Mouse (Mus musculus) forebrain, embryonic 10.5 days (tissue): ENCODE measurements around the gene Bcl2l11. TPM values are rescaled to one million over a fixed set of nuclear protein-coding genes. Genes with fewer than 3 reads are reported as not detected.
A peak's percentile ranks its signal among the peaks of the same experiment; 100 is the strongest.
"Not testable (repeated sequence)": the region's sequence is repeated elsewhere in the genome, so short reads cannot be mapped to it uniquely, and the experiment has no call there.

Experiments
- DNase-seq: peaks from one replicate; pipeline ENCODE4 v3.0.0-alpha.2; 2017; ENCODE audit warnings: low spot score; ENCODE audit errors: extremely low spot score
- H3K27ac ChIP-seq: fragments of 300-500 bp; sonication (generic); 2 replicates; pipeline ENCODE4 v1.5.1; 2016; ENCODE audit warnings: mild to moderate bottlenecking
- H3K27me3 ChIP-seq: fragments of 300-500 bp; sonication (generic); 2 replicates; pipeline ENCODE4 v1.6.1; 2016; ENCODE audit warnings: mild to moderate bottlenecking; ENCODE audit not compliant: poor library complexity, severe bottlenecking
- H3K36me3 ChIP-seq: fragments of 300-500 bp; sonication (generic); replicated peaks from 2 replicates; pipeline ENCODE4 v1.6.1; 2016; ENCODE audit warnings: mild to moderate bottlenecking, moderate library complexity
- H3K4me1 ChIP-seq: fragments of 300-500 bp; sonication (generic); 2 replicates; pipeline ENCODE4 v1.6.1; 2016
- H3K4me3 ChIP-seq: fragments of 300-500 bp; sonication (generic); 2 replicates; pipeline ENCODE4 v1.5.1; 2016; ENCODE audit warnings: mild to moderate bottlenecking, moderate library complexity
- H3K9me3 ChIP-seq: fragments of 300-500 bp; sonication (generic); 2 replicates; pipeline ENCODE4 v1.6.1; 2016; ENCODE audit warnings: mild to moderate bottlenecking, moderate library complexity
- WGBS: fragments of 180-500 bp; shearing (Covaris S2); methylation state at CpG from one replicate; pipeline ENCODE4 v1.1.7; 2016; 5-methylcytosine and 5-hydroxymethylcytosine counted together
- polyA plus RNA-seq: library from polyadenylated mRNA; unstranded; fragments of >200 nt; fragmentation: Nextera tagmentation; extraction: Ambion mirVana; gene quantifications from 2 replicates; pipeline ENCODE4 v1.2.1, GENCODE M21; 2016

Bcl2l11 gene
- polyA plus RNA-seq, 1 experiment from 2014 or later, result 22.1 TPM

DNA sequence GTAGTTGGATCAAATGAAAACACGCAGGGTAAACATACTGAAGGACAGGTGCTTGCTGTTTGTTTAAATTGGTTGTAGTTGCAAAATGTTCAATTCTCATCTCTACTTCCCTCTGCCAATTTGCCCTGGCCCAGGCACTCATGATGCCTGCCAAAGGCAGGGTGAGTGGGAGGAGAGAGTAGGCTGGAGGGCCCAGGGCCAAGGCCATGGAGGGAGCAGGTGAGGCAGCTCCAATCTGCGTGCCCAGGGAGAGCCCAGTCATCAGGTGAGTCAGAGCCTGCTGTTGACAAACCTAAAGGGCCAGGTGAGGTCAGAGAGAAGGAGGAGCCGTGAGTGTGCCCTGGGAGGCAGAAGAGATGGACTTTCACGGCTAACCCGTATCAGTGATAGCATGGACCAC, 46.4 kb downstream of the Bcl2l11 start:
- Histone ChIP-seq H3K27me3 (no peaks in the 10 kb centered on the region), H3K27ac (no peak overlapping the region), H3K36me3 (no peaks in the 10 kb centered on the region), H3K9me3 (no peaks in the 10 kb centered on the region), H3K4me3 (no peak overlapping the region), H3K4me1 (peaks cover 17% of the 10 kb centered on the region)
- DNase-seq, result no peak
- 97% methylated on average over 5 of the region's 5 CpGs for WGBS

DNA sequence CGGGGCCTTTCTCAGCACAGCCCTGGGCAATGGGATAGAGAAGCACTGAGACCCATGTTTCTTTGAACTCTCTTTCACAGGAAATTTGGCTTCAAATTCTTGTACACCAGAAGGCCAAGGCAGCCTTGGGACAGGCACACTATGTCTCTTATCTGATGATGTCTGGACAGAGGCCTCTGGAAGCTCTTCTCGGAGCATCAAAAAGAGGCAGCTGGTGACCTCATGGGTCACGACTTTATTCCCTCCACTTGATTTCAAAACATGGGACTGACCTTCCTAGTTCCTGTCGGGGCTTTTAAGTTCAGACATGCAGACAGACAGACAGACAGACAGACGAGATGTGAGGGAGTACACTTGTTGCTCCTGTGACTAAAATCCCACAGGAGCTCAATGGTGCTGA, 48.3 kb downstream of the Bcl2l11 start:
- WGBS, result 63% methylated on average over 5 of the region's 5 CpGs
- H3K27ac ChIP-seq, result no peak overlapping the region
- H3K36me3 ChIP-seq, result no peaks in the 10 kb centered on the region
- no peaks in the 10 kb centered on the region for H3K9me3 ChIP-seq
- H3K4me1 ChIP-seq, result peaks cover 28% of the 10 kb centered on the region
- 0 out of 2 replicates have a peak, but pooled peaks cover 5% of the 10 kb centered on the region for H3K27me3 ChIP-seq
- H3K4me3 ChIP-seq, result no peak overlapping the region
- no peak for DNase-seq

DNA sequence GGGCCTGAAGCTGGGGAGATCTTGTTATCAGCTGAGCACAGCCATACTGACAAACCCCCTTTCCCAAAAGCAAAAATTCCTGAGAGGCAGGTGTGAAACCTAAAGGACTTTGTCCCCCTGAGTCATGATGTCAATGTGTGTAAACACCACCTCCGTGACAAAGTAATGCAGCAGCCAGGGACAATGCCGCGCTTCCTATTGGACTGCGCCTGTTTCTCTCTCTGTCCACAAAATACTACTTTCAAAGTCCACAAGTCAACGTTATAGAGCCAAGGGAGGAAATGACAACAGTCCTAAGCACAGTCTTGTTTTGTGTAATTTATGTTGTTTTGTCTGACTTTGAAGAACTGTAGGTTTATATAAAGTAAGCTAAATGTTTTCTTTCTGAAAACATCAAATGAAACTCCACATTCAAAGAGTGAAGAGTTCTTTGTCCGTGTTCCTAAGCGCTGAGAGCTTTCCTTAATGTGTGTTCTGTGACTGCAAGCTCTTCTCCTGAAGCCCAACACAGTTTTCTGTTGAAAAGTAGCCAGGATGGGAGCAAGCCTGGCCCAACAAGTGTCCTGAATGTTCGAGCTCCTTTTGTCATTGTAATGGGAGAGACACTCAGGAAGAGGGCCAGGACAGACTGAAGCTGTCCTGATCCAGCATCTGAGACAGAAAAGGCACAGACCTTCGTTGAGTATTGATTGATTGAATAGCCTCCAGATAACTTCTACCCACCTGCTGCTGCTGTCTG, 48.9 kb downstream of the Bcl2l11 start:
- no peaks in the 10 kb centered on the region for H3K9me3 ChIP-seq
- 0 out of 2 replicates have a peak overlapping the region, but pooled peaks have one; percentile 11 for H3K27ac ChIP-seq
- 0 out of 2 replicates have a peak, but pooled peaks cover 7% of the 10 kb centered on the region for H3K27me3 ChIP-seq
- no peak overlapping the region for H3K4me3 ChIP-seq
- H3K4me1 ChIP-seq, result peaks cover 34% of the 10 kb centered on the region
- no peaks in the 10 kb centered on the region for H3K36me3 ChIP-seq
- DNase-seq, result no peak
- WGBS, result 73% methylated on average over 9 of the region's 9 CpGs

DNA sequence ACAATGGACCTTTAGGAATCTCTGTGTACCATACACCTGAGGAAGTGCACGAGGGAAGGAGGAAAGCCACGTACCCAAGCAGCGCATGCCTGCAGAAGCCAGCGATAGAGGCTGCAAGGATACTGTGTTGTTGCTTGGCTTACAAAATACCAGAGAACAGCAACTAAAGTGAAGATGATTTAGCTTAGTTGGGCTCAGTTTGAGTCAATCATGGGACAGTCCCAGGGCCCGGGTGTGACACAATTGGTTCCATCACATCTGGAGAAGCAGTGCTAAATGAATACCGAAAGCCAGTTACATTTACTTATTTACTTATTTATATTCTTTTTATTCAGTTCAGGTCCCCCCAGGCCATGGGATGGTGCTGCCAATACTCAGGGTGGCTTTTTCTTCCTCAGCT, 49.8 kb downstream of the Bcl2l11 start:
- H3K36me3 ChIP-seq, result no peaks in the 10 kb centered on the region
- 95% methylated on average over 6 of the region's 6 CpGs for WGBS
- no peak for DNase-seq
- 0 out of 2 replicates have a peak, but pooled peaks cover 7% of the 10 kb centered on the region for H3K27me3 ChIP-seq
- no peaks in the 10 kb centered on the region for H3K9me3 ChIP-seq
- H3K27ac ChIP-seq, result no peak overlapping the region
- peaks cover 41% of the 10 kb centered on the region for H3K4me1 ChIP-seq
- H3K4me3 ChIP-seq, result no peak overlapping the region

DNA sequence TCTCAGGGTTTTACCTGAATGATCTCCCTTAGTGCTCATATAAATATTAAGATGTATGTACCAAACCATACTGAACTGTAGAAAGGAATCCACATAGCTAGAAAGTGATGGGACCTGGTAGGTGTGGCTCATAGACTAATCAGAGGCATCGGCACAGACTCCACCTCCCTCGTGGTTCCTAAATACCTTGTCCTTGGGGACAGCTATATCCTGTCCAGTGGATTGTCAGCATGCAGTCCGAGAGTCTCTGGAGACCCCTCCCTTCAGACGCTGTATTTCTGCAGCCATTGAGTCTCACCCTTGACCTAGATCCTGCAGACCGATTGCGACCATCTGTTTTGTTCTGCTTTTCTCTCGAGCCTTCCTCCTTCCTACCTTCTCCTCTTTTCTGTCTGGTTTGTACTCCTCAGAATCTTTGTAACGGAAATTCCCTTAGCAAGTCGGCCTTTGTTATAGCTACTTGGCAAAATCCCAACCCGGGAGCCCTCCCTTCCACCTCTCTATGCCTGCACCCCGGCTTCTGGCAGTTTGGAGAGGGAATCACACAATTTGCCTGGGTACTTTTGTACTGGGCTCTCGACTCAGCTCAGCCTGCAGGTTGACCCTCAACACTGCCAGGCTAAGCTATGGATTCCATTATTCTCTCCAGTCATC, 50.7 kb downstream of the Bcl2l11 start:
- DNase-seq, result no peak
- peak overlapping the region; percentile 15; the same call in 1 of the 2 replicates for H3K27ac ChIP-seq
- no peaks in the 10 kb centered on the region for H3K9me3 ChIP-seq
- H3K27me3 ChIP-seq, result 0 out of 2 replicates have a peak, but pooled peaks cover 7% of the 10 kb centered on the region
- peaks cover 41% of the 10 kb centered on the region for H3K4me1 ChIP-seq
- no peaks in the 10 kb centered on the region for H3K36me3 ChIP-seq
- no peak overlapping the region for H3K4me3 ChIP-seq
- WGBS, result 72% methylated on average over 12 of the region's 12 CpGs

DNA sequence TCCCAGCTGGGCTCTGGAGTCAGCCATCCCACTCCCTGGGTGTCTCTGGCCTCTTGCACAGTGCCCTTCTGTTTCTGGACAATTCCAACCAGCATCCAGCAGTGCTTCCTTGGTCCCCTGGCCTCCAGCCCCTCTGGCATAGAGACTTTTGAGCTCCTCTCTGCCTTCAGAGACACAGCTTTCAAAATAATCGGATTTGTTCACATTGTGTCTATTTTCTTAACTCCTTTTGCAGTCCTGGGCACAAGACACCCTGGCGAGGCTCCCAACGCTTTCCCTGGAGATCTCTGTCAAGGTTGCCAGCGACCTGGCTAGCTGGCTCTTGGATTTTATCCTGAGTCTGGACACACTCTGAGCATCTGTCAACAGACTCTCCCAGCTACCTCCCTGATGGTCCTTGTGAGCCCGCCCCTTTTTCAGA, 51.4 kb downstream of the Bcl2l11 start:
- H3K4me3 ChIP-seq, result no peak overlapping the region
- no peaks in the 10 kb centered on the region for H3K36me3 ChIP-seq
- 0 out of 2 replicates have a peak, but pooled peaks cover 7% of the 10 kb centered on the region for H3K27me3 ChIP-seq
- WGBS, result 58% methylated on average over 5 of the region's 5 CpGs
- H3K4me1 ChIP-seq, result peaks cover 41% of the 10 kb centered on the region
- no peak for DNase-seq
- H3K9me3 ChIP-seq, result no peaks in the 10 kb centered on the region
- H3K27ac ChIP-seq, result peak overlapping the region; percentile 69; the same call in 1 of the 2 replicates

DNA sequence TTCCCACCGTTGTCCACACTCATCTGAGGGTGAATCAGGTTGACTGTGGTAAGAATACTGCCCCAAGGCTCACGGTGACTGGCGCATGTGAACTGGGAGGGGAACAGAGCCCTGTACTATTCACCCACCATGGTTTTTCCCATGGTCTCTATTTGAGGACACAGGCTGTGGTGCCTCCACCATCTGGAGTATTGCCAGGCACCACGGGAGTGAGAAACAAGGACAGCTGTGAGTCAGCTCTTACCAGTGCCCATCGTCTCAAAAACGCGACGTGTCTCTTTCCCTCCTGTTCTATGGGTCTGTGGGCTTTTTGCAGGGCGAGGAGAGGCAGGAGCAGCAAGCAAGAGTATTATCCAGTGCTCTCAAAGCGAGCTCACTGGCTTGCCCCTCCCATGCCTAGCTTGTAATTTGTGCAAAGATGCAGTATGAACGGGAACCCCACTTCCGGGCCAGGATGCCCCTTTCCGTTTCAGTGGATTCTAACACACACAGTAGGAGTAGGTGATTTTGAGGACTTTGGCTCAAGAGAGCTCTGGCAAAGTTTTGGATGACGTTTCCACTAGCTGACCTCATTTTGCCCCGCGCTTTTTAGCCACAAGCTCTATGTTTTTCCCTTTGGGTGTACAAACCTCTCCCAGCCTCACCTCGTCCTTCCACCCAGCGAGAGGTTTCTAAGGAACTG, 53.4 kb downstream of the Bcl2l11 start:
- DNase-seq, result peak; percentile 26
- peak overlapping the region; percentile 65 for H3K27ac ChIP-seq
- no peak overlapping the region for H3K4me3 ChIP-seq
- H3K27me3 ChIP-seq, result 0 out of 2 replicates have a peak, but pooled peaks cover 7% of the 10 kb centered on the region
- no peaks in the 10 kb centered on the region for H3K9me3 ChIP-seq
- peaks cover 38% of the 10 kb centered on the region for H3K4me1 ChIP-seq
- 79% methylated on average over 18 of the region's 18 CpGs for WGBS
- no peaks in the 10 kb centered on the region for H3K36me3 ChIP-seq

DNA sequence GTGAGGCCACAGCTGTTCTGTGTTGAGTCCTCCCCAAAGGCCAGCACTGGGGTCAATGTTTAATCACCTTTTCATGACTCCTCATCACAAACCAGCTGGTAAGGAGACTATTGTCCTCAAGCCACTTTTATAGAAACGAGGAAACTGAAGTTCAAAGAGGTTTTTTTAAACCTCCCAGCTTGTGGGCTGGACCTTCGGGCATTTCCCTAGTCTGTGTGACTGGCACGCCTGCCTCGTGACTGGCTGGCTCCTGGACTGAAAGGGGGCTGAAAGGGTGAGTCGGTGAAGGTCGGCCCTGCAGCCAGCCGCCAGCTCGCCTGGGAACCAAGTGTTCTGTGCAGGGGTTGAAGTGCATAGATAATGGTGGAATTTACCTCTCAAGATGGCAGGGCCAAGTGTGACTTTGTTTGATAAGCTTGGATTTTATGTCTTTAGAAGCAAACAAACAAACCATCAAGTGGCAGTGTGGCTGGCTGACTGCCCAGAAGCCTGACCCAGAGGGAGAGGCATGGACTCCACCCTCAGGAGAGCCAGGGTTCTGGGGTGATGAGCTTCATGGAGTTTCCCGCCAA, 54.1 kb downstream of the Bcl2l11 start:
- H3K36me3 ChIP-seq, result no peaks in the 10 kb centered on the region
- peak overlapping the region; percentile 65 for H3K27ac ChIP-seq
- DNase-seq, result peak; percentile 34
- H3K27me3 ChIP-seq, result 0 out of 2 replicates have a peak, but pooled peaks cover 7% of the 10 kb centered on the region
- 29% methylated on average over 9 of the region's 9 CpGs for WGBS
- no peaks in the 10 kb centered on the region for H3K9me3 ChIP-seq
- H3K4me3 ChIP-seq, result no peak overlapping the region
- H3K4me1 ChIP-seq, result peaks cover 34% of the 10 kb centered on the region

DNA sequence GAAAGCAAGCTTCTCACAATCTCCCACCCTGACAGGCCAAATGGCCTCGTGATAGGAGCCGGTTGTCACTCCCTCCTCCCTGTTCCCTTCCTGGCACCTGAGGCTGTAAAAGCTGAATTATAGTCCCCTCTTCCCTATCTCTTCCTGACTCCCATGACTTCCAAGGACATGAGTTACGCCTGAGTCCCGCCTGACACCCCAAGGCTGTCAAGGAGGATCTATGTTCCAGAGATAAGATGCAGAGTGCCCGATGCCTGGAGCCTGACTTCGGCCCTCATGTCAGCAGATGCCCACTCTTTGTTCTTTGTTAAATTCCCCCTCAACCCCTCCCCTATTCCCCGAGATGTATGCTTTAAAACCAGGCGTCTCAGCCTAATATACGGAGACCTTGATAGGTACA, 56.3 kb downstream of the Bcl2l11 start:
- 94% methylated on average over 9 of the region's 9 CpGs for WGBS
- H3K9me3 ChIP-seq, H3K27ac ChIP-seq, H3K36me3 ChIP-seq, DNase-seq, H3K27me3 ChIP-seq, H3K4me3 ChIP-seq: not testable (repeated sequence)
- H3K4me1 ChIP-seq, result peaks cover 25% of the 10 kb centered on the region

DNA sequence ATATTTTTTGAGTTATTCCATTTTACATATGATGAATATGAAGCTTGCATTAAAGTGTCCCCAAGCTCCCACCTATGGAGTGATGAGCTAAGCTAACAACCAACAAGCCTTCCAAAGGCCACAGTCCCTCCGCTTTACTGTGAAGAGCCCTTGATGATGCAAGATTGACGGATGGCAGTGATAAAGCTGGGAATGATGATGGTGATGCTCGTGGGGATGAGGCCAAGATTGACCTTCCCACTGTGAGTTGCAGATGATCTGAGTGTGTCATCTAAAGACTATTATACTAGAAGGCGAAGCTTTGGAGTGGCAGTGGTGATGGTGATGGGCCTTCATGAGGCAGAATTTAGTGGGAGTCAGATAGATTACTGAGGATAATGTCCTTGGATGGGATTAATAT, 56.9 kb downstream of the Bcl2l11 start:
- Histone ChIP-seq H3K4me1 (peaks cover 19% of the 10 kb centered on the region), H3K27ac (no peak overlapping the region), H3K27me3 (0 out of 2 replicates have a peak, but pooled peaks cover 7% of the 10 kb centered on the region), H3K9me3 (no peaks in the 10 kb centered on the region), H3K4me3 (no peak overlapping the region), H3K36me3 (no peaks in the 10 kb centered on the region)
- 88% methylated on average over 4 of the region's 4 CpGs for WGBS
- DNase-seq, result no peak

DNA sequence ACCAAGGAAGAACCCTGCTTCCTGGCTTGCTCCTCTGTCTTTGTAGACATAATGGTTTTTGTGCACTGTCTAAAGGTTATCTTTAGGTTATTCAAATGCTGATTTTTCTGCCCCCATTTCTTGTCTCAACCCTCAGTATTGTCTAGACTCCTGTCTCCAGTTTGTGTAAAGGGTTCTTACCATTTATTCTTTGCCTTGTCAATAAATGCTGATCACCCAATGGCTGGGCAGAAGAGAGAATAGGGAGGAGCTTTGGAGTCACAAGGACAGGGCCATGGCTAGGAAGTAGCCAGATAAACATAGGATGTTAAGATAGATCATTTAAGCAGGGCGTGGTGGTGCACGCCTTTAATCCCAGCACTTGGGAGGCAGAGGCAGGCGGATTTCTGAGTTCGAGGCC, 57.9 kb downstream of the Bcl2l11 start:
- WGBS, result 91% methylated on average over 4 of the region's 4 CpGs
- H3K4me1 ChIP-seq, result peaks cover 17% of the 10 kb centered on the region

DNA sequence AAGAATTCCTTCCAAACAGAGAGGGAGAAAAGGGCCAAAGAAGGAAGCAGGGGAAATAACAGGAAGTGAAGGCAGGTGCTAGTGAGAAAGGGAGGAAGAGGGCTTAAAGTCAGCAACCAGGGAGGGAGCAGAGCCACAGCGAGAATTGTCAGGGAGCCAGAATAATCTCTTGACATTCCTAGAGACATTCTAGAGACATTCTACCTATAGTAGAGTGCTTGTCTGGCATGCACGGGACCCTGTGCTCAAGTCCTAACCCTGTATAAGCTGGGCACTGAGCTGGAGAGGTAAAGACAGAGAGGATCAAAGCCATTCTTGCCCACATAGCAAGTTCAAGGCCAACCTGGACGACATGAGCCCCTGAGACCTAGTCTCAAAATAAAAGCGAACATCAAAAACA, 60.1 kb downstream of the Bcl2l11 start:
- Histone ChIP-seq H3K9me3 (no peaks in the 10 kb centered on the region), H3K27ac (no peak overlapping the region), H3K4me3 (no peak overlapping the region), H3K36me3 (no peaks in the 10 kb centered on the region), H3K27me3 (no peaks in the 10 kb centered on the region), H3K4me1 (peaks cover 7% of the 10 kb centered on the region; the same call in 1 of the 2 replicates)
- no peak for DNase-seq
- WGBS, result 79% methylated on average over 4 of the region's 4 CpGs

More for the DNA sequence above, 57.9 kb downstream of the Bcl2l11 start:
- H3K36me3 ChIP-seq, result no peaks in the 10 kb centered on the region
- H3K4me3 ChIP-seq, result no peak overlapping the region
- H3K27ac ChIP-seq, result no peak overlapping the region
- DNase-seq, result no peak
- H3K27me3 ChIP-seq, result 0 out of 2 replicates have a peak, but pooled peaks cover 6% of the 10 kb centered on the region
- H3K9me3 ChIP-seq, result no peaks in the 10 kb centered on the region
